Mouse (Mus musculus) forebrain, embryonic 11.5 days (tissue): Measurements from ENCODE around the gene Gm49393. TPM values are rescaled to one million over a fixed set of nuclear protein-coding genes. Genes with fewer than 3 reads are reported as not detected.
"Not testable (repeated sequence)": the region's sequence is repeated elsewhere in the genome, so short reads cannot be mapped to it uniquely, and the experiment has no call there.

Experiments
- ATAC-seq: fragments of 200-750 bp; cut with Nextera tagmentation; replicated peaks from 2 replicates; pipeline ENCODE4 v1.8.0; 2017; ENCODE audit warnings: moderate TSS enrichment; ENCODE audit not compliant: low FRiP score
- DNase-seq: peaks from one replicate; pipeline ENCODE4 v3.0.0-alpha.2; 2017; ENCODE audit warnings: low spot score
- H3K27ac ChIP-seq: fragments of 300-500 bp; sonication (generic); 2 replicates; pipeline ENCODE4 v1.5.1; 2014; ENCODE audit warnings: low read depth, low read length
- H3K27me3 ChIP-seq: fragments of 300-500 bp; sonication (generic); 2 replicates; pipeline ENCODE4 v1.6.1; 2014; ENCODE audit warnings: mild to moderate bottlenecking, low read length, mixed read lengths; ENCODE audit not compliant: control insufficient read depth, insufficient read depth
- H3K36me3 ChIP-seq: fragments of 300-500 bp; sonication (generic); 2 replicates; pipeline ENCODE4 v1.6.1; 2014; ENCODE audit warnings: mild to moderate bottlenecking, low read length, moderate library complexity, mixed read lengths; ENCODE audit not compliant: control insufficient read depth, insufficient read depth
- H3K4me1 ChIP-seq: fragments of 300-500 bp; sonication (generic); replicated peaks from 2 replicates; pipeline ENCODE4 v1.6.1; 2014; ENCODE audit warnings: low read length, mixed read lengths; ENCODE audit not compliant: control insufficient read depth, insufficient read depth
- H3K4me2 ChIP-seq: fragments of 300-500 bp; sonication (generic); 2 replicates; pipeline ENCODE4 v1.6.1; 2014; ENCODE audit warnings: low read depth, mild to moderate bottlenecking, low read length, moderate library complexity, mixed read lengths; ENCODE audit not compliant: severe bottlenecking
- H3K4me3 ChIP-seq: fragments of 300-500 bp; sonication (generic); 2 replicates; pipeline ENCODE4 v1.5.1; 2014; ENCODE audit warnings: low read depth, low read length
- H3K9ac ChIP-seq: fragments of 300-500 bp; sonication (generic); 2 replicates; pipeline ENCODE4 v1.6.1; 2014; ENCODE audit warnings: low read length
- H3K9me3 ChIP-seq: fragments of 300-500 bp; sonication (generic); 2 replicates; pipeline ENCODE4 v1.6.1; 2016; ENCODE audit warnings: low read length, mixed read lengths; ENCODE audit not compliant: control insufficient read depth
- WGBS: fragments of 180-500 bp; shearing (Covaris S2); extraction: QIAGEN DNeasy Blood & Tissue Kit; methylation state at CpG from one replicate; pipeline ENCODE4 v1.1.7; 2014; 5-methylcytosine and 5-hydroxymethylcytosine counted together
- polyA plus RNA-seq: library from polyadenylated mRNA; unstranded; fragments of >200 nt; fragmentation: Nextera tagmentation; extraction: Ambion mirVana; gene quantifications from 2 replicates; pipeline ENCODE4 v1.2.1, GENCODE M21; 2014

The Gm49393 gene
- polyA plus RNA-seq, result not detected in 2 replicates

- H3K4me2 ChIP-seq, result not testable (repeated sequence)
- WGBS, result 70% methylated on average over 2 of the region's 2 CpGs
Measured at GRCm38 (mm10) chr13:60935490-60935889, at the start of gene Gm49393. TSS of gene Gm49393 (minus strand) at chr13:60935590.

GRCm38 (mm10) chr13:60972319-60972718, 36.9 kb upstream of the Gm49393 start:
- not testable (repeated sequence) for H3K9me3 ChIP-seq
- whole genome bisulfite sequencing, result 66% methylated on average over 4 of the region's 4 CpGs

More at GRCm38 (mm10) chr13:60935490-60935889, at the start of gene Gm49393:
- H3K4me1 ChIP-seq, H3K36me3 ChIP-seq, H3K27ac ChIP-seq, H3K9ac ChIP-seq, DNase-seq, H3K9me3 ChIP-seq, ATAC-seq, H3K4me3 ChIP-seq, H3K27me3 ChIP-seq: not testable (repeated sequence)

GRCm38 (mm10) chr13:60963985-60964384, 28.6 kb upstream of the Gm49393 start:
- not testable (repeated sequence) for H3K4me1 ChIP-seq, H3K27ac ChIP-seq, H3K9me3 ChIP-seq, H3K9ac ChIP-seq, H3K4me3 ChIP-seq, H3K4me2 ChIP-seq, H3K27me3 ChIP-seq, H3K36me3 ChIP-seq, ATAC-seq, DNase-seq
- 31% methylated on average over 5 of the region's 5 CpGs for WGBS

More at GRCm38 (mm10) chr13:60972319-60972718, 36.9 kb upstream of the Gm49393 start:
- not testable (repeated sequence) for H3K4me3 ChIP-seq, H3K27ac ChIP-seq, H3K27me3 ChIP-seq, H3K4me1 ChIP-seq, ATAC-seq, H3K36me3 ChIP-seq, DNase-seq, H3K9ac ChIP-seq, H3K4me2 ChIP-seq

- ATAC-seq, result no peak
- Histone ChIP-seq H3K4me3 (no peak overlapping the region), H3K27me3 (no peaks in the 10 kb centered on the region), H3K9me3 (peaks cover 12% of the 10 kb centered on the region), H3K9ac (no peak overlapping the region), H3K4me1 (no peaks in the 10 kb centered on the region), H3K4me2 (no peak overlapping the region), H3K36me3 (no peaks in the 10 kb centered on the region), H3K27ac (no peak overlapping the region)
- DNase-seq, result no peak
- 64% methylated on average over 5 of the region's 5 CpGs for WGBS
Measured at GRCm38 (mm10) chr13:60961706-60962105, 26.3 kb upstream of the Gm49393 start.

- not testable (repeated sequence) for H3K27me3 ChIP-seq, H3K4me1 ChIP-seq, H3K4me2 ChIP-seq, H3K9ac ChIP-seq, ATAC-seq, H3K27ac ChIP-seq, H3K9me3 ChIP-seq, H3K4me3 ChIP-seq, H3K36me3 ChIP-seq, DNase-seq
- WGBS, result 80% methylated on average over 3 of the region's 3 CpGs
Measured at GRCm38 (mm10) chr13:60941884-60942283, 6.5 kb upstream of the Gm49393 start, which contains the start of gene Tpbpa. TSS of gene Tpbpa (minus strand) at chr13:60941984.

GRCm38 (mm10) chr13:60936500-60936901, 1.1 kb upstream of the Gm49393 start, which contains the start of the genes Gm49391 and Ctla2a:
TSS of gene Gm49391 (minus strand) at chr13:60936571.
TSS of gene Ctla2a (minus strand) at chr13:60936625.
- Histone ChIP-seq H3K27ac (no peak within 1 kb of the TSS), H3K4me3 (no peak within 1 kb of the TSS), H3K9me3 (no peaks in the 10 kb centered on the region; the same call in 1 of the 2 replicates), H3K27me3 (no peaks in the 10 kb centered on the region), H3K9ac (no peak within 1 kb of the TSS), H3K4me1 (no peaks in the 10 kb centered on the region), H3K4me2 (no peak within 1 kb of the TSS), H3K36me3 (no peaks in the 10 kb centered on the region)
- ATAC-seq, result no peak
- 71% methylated on average over 5 of the region's 5 CpGs for WGBS
- peak; percentile 48 for DNase-seq

DNA sequence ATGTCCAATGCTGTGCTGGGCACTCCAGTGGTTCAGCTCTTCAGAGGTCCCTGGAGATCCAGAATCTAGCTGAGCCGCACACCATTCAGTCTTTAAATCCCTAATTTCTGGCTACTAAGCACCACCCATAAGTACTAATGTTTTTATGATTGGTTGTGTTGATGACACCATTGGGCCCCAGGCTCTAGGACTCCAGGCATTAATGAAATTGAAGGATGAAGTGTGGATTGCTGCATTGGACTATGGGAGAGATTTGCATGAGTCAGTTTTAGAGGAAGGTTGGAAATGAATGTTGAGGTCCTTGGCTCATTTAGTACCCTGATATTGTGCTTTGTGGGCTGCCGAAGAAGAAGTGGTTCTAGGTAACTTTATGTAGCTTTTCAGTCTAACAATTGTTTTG, 30.6 kb downstream of the Gm49393 start, which contains the start of gene Tpbpb:
TSS of gene Tpbpb (minus strand) at position 101 of the 400 bp plus-strand sequence.
- not testable (repeated sequence) for DNase-seq, H3K4me1 ChIP-seq, H3K27me3 ChIP-seq, ATAC-seq, H3K4me3 ChIP-seq, H3K27ac ChIP-seq, H3K9me3 ChIP-seq, H3K4me2 ChIP-seq, H3K36me3 ChIP-seq, H3K9ac ChIP-seq
- WGBS, result 88% methylated on average over 2 of the region's 2 CpGs

DNA sequence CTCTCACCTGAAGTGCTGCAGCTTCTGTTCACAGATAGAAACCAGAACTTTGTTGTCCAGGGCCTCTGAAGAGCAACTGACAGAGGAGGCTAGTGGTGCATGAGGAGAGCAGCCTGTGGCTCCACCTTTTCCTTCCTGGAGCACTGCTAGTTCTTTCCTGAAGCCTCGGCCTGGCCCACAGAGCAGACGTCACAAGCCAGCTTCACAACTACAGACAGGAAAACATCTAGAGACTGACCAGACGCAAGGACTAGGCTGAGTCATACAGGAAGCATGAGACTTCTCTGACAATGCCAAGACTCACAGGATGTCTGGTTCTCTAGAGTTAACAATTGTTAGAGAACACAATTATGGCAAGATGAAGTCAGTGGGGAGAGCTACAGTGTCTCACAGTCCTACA, 38.1 kb downstream of the Gm49393 start, which contains the start of gene Ctla2b:
TSS of gene Ctla2b (minus strand) at position 120 of the 400 bp plus-strand sequence.
- Histone ChIP-seq H3K4me1 (no peaks in the 10 kb centered on the region), H3K27me3 (no peaks in the 10 kb centered on the region), H3K9ac (no peak within 1 kb of the TSS), H3K27ac (no peak within 1 kb of the TSS), H3K4me2 (no peak within 1 kb of the TSS), H3K36me3 (no peaks in the 10 kb centered on the region), H3K4me3 (no peak within 1 kb of the TSS), H3K9me3 (0 out of 2 replicates have a peak, but pooled peaks cover 2% of the 10 kb centered on the region)
- ATAC-seq, result no peak
- 88% methylated on average over 3 of the region's 3 CpGs for WGBS
- DNase-seq, result no peak

GRCm38 (mm10) chr13:60896794-60897193, 38.6 kb downstream of the Gm49393 start, which contains the start of gene Gm49392:
TSS of gene Gm49392 (minus strand) at chr13:60896894.
- H3K4me2 ChIP-seq, H3K9ac ChIP-seq, H3K36me3 ChIP-seq, H3K9me3 ChIP-seq, H3K4me3 ChIP-seq, H3K27ac ChIP-seq, H3K27me3 ChIP-seq, ATAC-seq, DNase-seq, H3K4me1 ChIP-seq: not testable (repeated sequence)
- WGBS, result 94% methylated on average over 6 of the region's 8 CpGs
